Mouse (Mus musculus): ENCODE measurements at regions not wholly inside any gene's neighbourhood (a gene's known extent, or its start where the extent isn't known, plus 50 kb on each side); places are given as distances from the start of the nearest gene placed in this dataset.
"Not testable (repeated sequence)": the region's sequence is repeated elsewhere in the genome, so short reads cannot be mapped to it uniquely, and the experiment has no call there.

DNA sequence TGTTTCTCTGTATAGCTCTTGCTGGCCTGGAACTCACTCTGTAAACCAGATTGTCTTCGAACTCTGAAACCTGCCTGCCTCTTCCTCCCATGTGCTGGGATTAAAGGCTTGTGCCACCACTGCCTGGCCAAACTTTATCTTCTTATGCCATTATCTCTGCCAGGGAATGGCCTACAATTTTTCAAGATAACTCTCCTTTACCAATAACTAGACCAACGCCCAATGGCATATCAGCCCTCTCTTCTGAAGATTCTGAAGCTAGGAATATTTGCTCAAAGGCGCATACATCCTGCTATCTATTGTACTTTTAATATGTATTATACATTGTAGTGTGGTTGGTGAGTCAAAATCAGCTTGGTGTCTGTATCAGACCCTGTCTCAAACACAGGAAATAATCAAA, 235.4 kb upstream of the Cts3 start:
- DNase-seq (ENCODE audit: extremely low spot score, low spot score): not testable (repeated sequence)

DNA sequence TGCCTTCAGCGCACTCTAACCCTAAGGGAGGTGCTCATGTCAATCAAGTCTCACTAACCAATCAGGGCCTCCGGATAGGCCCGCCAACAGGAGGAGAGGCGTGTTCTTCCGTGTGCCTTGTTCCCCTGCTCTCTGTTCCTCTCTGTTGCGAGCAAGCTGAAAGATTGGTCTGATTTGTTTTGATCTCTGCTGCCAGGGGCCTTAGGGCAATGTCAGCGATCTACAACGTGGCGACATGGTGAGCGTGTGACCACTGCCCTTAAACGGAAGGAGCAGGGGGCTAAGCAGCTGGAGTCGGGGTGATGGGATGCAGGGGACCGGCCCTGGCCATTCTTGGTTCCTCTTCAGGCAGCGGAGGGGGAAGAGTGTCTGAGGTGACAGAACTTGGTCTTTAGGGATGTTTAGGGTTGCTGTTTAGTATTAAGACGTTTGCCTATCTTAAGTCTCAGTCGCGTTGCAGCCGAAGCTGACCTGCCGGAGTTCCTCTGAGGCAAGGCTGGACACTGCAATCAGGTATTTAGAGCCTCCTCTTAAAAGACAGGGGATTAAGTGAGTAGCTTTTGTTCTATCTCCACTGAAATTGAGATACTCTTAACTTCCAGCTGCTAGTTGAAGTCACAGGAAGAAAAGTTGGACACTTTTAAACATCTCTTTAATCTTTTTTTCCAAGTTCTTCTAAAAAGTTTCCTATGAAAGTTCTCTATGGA, 234.4 kb upstream of the Cts3 start:
- DNase-seq (ENCODE audit: extremely low spot score, low spot score): peak; percentile 69

DNA sequence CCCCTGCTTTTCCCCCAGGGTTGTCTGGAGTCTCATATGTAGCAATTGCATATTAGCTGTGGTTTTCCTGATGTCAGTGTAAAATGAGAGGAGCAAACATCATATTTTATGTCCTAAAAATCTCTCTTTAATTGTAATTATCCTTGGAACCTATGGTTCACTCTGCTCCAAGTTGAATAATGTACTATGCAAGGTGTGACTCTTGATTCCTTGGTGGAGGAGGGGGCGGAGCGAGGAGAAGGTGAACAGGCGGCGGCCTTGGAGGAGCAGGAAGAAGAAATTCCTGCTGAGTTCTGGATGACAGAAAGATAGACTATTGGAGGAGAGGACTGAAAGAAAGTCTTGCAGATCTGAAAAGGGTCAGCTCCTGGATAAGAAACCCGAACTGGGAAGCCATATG, 233.8 kb upstream of the Cts3 start:
- DNase-seq (ENCODE audit: extremely low spot score, low spot score): not testable (repeated sequence)

DNA sequence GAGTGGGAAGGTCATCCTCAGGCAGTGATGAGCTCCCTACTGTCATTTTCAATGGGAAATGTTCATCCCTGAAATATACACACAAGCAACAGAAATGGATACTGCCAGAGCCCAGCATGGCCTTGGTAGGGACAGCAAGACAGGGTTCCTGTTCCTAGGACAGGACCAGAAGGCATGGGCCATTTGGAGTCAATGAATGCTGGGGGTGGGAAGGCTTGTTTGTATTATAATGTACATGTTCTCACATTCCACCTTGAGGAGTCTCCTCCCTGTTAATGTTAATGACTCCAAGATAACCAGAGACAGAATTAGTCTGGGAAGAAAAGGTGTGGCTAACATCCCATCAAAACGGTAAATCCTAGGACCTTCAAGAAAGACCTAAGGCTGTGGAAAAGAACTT, 193.5 kb upstream of the Cts3 start:
- DNase-seq (ENCODE audit: extremely low spot score, low spot score): not testable (repeated sequence)
